Mouse (Mus musculus): Measurements from ENCODE around the gene Selenos.

DNA sequence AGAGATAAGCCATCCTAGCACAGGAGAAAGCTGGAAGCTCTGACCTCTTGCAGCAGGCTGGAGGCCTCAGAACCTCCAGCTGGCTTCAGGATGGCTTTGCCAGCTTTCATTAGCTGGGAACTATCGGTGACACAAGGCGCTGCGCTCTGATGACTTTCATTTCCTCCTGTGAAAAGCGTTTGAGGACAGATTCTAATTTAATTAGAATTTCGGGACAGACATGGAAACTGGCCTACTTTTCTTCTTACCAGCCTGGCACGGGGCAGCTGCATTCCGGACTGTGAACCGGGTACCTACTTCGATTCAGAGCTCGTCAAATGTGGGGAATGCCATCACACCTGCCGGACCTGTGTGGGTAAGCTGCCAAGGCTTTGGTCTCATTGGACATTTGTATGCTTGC lies 40.7 kb upstream of the Selenos start:
- TF ChIP-seq POLR2A (IDR thresholded peaks at IDR 0.05; ENCODE audit: control insufficient read depth in 1 of 2, insufficient read depth in 1 of 2, low read depth in 1 of 2, low read length in 2 of 2, poor library complexity in 1 of 2) (no peak), CTCF (IDR thresholded peaks at IDR 0.05 in 2 of 3, conservative IDR thresholded peaks at IDR 0.05 in 1 of 3; ENCODE audit: control insufficient read depth in 1 of 3, insufficient read depth in 1 of 3, low read depth in 2 of 3, low read length in 3 of 3, poor library complexity in 1 of 3, severe bottlenecking in 1 of 3) (no peak), EP300 (IDR thresholded peaks at IDR 0.05; ENCODE audit: low read depth in 1 of 2, low read length in 2 of 2) (no peak), MAZ (IDR thresholded peaks at IDR 0.05; ENCODE audit: low read depth, low read length) (no peak), TAL1 (IDR thresholded peaks at IDR 0.05; ENCODE audit: low read length) (no peak), CHD2 (IDR thresholded peaks at IDR 0.05; ENCODE audit: low read length) (no peak), ZMIZ1 (IDR thresholded peaks at IDR 0.05; ENCODE audit: low read depth, low read length) (no peak), TCF12 (IDR thresholded peaks at IDR 0.05; ENCODE audit: low read depth, low read length) (no peak), ZKSCAN1 (IDR thresholded peaks at IDR 0.05; ENCODE audit: low read depth, low read length) (no peak), BHLHE40 (IDR thresholded peaks at IDR 0.05; ENCODE audit: borderline replicate concordance, low read depth, low read length) (no peak), USF1 (IDR thresholded peaks at IDR 0.05; ENCODE audit: low read depth, low read length) (no peak), MAFK (IDR thresholded peaks at IDR 0.05; ENCODE audit: borderline replicate concordance, low read depth, low read length) (no peak), GATA1 (IDR thresholded peaks at IDR 0.05; ENCODE audit: low read depth, low read length) (no peak), ELF1 (IDR thresholded peaks at IDR 0.05; ENCODE audit: low read depth, low read length) (no peak)
